Mouse (Mus musculus): ENCODE measurements around the gene Pld3. TPM values are rescaled to one million over a fixed set of nuclear protein-coding genes. Genes with fewer than 3 reads are reported as not detected.
A peak's percentile ranks its signal among the peaks of the same experiment; 100 is the strongest.

The Pld3 gene
- polyA plus RNA-seq, 2 experiments, result 114 to 147 TPM

- DNase-seq (ENCODE audit: low spot score) (peak; percentile 81), ATAC-seq (ENCODE audit: low FRiP score, low read depth) (peak; percentile 42)
- WGBS, result 2% methylated on average over 26 of the region's 33 CpGs
- H3K27ac ChIP-seq (replicated peaks; ENCODE audit: low read depth, low read length), result peak overlapping the region; percentile 85
- H3K27me3 ChIP-seq (ENCODE audit: control insufficient read depth, insufficient read depth, low read length), result no peaks in the 10 kb centered on the region
- peaks cover 11% of the 10 kb centered on the region for H3K36me3 ChIP-seq (ENCODE audit: control insufficient read depth, insufficient read depth, low read length)
- TF ChIP-seq POLR2A (IDR thresholded peaks at IDR 0.05; ENCODE audit: borderline replicate concordance, extremely low read depth, insufficient read depth, insufficient read length), result no peak
- H3K4me3 ChIP-seq (replicated peaks; ENCODE audit: low read length), result peak overlapping the region; percentile 36
- H3K4me1 ChIP-seq (ENCODE audit: control insufficient read depth, insufficient read depth, low read length), result peaks cover 22% of the 10 kb centered on the region
- H3K9ac ChIP-seq (ENCODE audit: low read depth, low read length, severe bottlenecking), result peak overlapping the region; percentile 51; the same call in 1 of the 2 replicates
- H3K4me2 ChIP-seq (replicated peaks; ENCODE audit: low read depth, low read length, severe bottlenecking), result peak overlapping the region; percentile 57
- no peaks in the 10 kb centered on the region for H3K9me3 ChIP-seq (ENCODE audit: control insufficient read depth, low read length)
Measured at GRCm38 (mm10) chr7:27490543-27491329, 62.3 kb downstream of the Pld3 start.

GRCm38 (mm10) chr7:27490227-27490542 lies 62.8 kb downstream of the Pld3 start:
- Histone ChIP-seq H3K9ac (ENCODE audit: low read depth, low read length, severe bottlenecking) (peak overlapping the region; percentile 51; the same call in 1 of the 2 replicates), H3K4me1 (ENCODE audit: control insufficient read depth, insufficient read depth, low read length) (peaks cover 22% of the 10 kb centered on the region), H3K4me3 (replicated peaks; ENCODE audit: low read length) (peak overlapping the region; percentile 36), H3K27ac (replicated peaks; ENCODE audit: low read depth, low read length) (peak overlapping the region; percentile 85), H3K36me3 (ENCODE audit: control insufficient read depth, insufficient read depth, low read length) (peaks cover 11% of the 10 kb centered on the region), H3K4me2 (replicated peaks; ENCODE audit: low read depth, low read length, severe bottlenecking) (peak overlapping the region; percentile 57), H3K9me3 (ENCODE audit: control insufficient read depth, low read length) (no peaks in the 10 kb centered on the region), H3K27me3 (ENCODE audit: control insufficient read depth, insufficient read depth, low read length) (no peaks in the 10 kb centered on the region)
- WGBS, result 23% methylated on average over 4 of the region's 4 CpGs
- no peak for TF ChIP-seq POLR2A (IDR thresholded peaks at IDR 0.05; ENCODE audit: borderline replicate concordance, extremely low read depth, insufficient read depth, insufficient read length)
- ATAC-seq (ENCODE audit: low FRiP score, low read depth) (no peak), DNase-seq (ENCODE audit: low spot score) (no peak)

GRCm38 (mm10) chr7:27489270-27489869 lies 63.6 kb downstream of the Pld3 start:
- Histone ChIP-seq H3K4me1 (ENCODE audit: control insufficient read depth, insufficient read depth, low read length) (peaks cover 22% of the 10 kb centered on the region), H3K27ac (replicated peaks; ENCODE audit: low read depth, low read length) (no peak overlapping the region), H3K9ac (ENCODE audit: low read depth, low read length, severe bottlenecking) (no peak overlapping the region), H3K9me3 (ENCODE audit: control insufficient read depth, low read length) (no peaks in the 10 kb centered on the region), H3K4me3 (replicated peaks; ENCODE audit: low read length) (no peak overlapping the region), H3K4me2 (replicated peaks; ENCODE audit: low read depth, low read length, severe bottlenecking) (no peak overlapping the region), H3K27me3 (ENCODE audit: control insufficient read depth, insufficient read depth, low read length) (no peaks in the 10 kb centered on the region), H3K36me3 (ENCODE audit: control insufficient read depth, insufficient read depth, low read length) (peaks cover 11% of the 10 kb centered on the region)
- no peak for TF ChIP-seq POLR2A (IDR thresholded peaks at IDR 0.05; ENCODE audit: borderline replicate concordance, extremely low read depth, insufficient read depth, insufficient read length)
- ATAC-seq (ENCODE audit: low FRiP score, low read depth) (no peak), DNase-seq (ENCODE audit: low spot score) (no peak)
- 90% methylated on average over 23 of the region's 25 CpGs for WGBS

- H3K4me1 ChIP-seq (ENCODE audit: control insufficient read depth, insufficient read depth, low read length), result peaks cover 22% of the 10 kb centered on the region
- peak overlapping the region; percentile 88 for H3K4me2 ChIP-seq (replicated peaks; ENCODE audit: low read depth, low read length, severe bottlenecking)
- no peak for TF ChIP-seq POLR2A (IDR thresholded peaks at IDR 0.05; ENCODE audit: borderline replicate concordance, extremely low read depth, insufficient read depth, insufficient read length)
- H3K9me3 ChIP-seq (ENCODE audit: control insufficient read depth, low read length), result no peaks in the 10 kb centered on the region
- WGBS, result 1% methylated on average over 13 of the region's 13 CpGs
- peak; percentile 31 for DNase-seq (ENCODE audit: low spot score)
- ATAC-seq (ENCODE audit: low FRiP score, low read depth), result no peak
- H3K27ac ChIP-seq (replicated peaks; ENCODE audit: low read depth, low read length), result peak overlapping the region; percentile 97
- H3K27me3 ChIP-seq (ENCODE audit: control insufficient read depth, insufficient read depth, low read length), result no peaks in the 10 kb centered on the region
- H3K4me3 ChIP-seq (replicated peaks; ENCODE audit: low read length), result peak overlapping the region; percentile 83
- H3K9ac ChIP-seq (ENCODE audit: low read depth, low read length, severe bottlenecking), result peak overlapping the region; percentile 87
- peaks cover 11% of the 10 kb centered on the region for H3K36me3 ChIP-seq (ENCODE audit: control insufficient read depth, insufficient read depth, low read length)
Measured at GRCm38 (mm10) chr7:27487740-27488268, 65.2 kb downstream of the Pld3 start.

GRCm38 (mm10) chr7:27486770-27487697 lies 66.0 kb downstream of the Pld3 start, which contains the start of gene Sertad1:
Sertad1 (plus strand) TSS chr7:27486910.
- H3K4me3 ChIP-seq (replicated peaks; ENCODE audit: low read length), result peak within 1 kb of the TSS; percentile 83
- no peaks in the 10 kb centered on the region for H3K27me3 ChIP-seq (ENCODE audit: control insufficient read depth, insufficient read depth, low read length)
- peak; percentile 100 for DNase-seq (ENCODE audit: low spot score)
- TF ChIP-seq POLR2A (IDR thresholded peaks at IDR 0.05; ENCODE audit: borderline replicate concordance, extremely low read depth, insufficient read depth, insufficient read length), result peak; percentile 98; the same call in 1 of the 2 replicates
- peaks cover 11% of the 10 kb centered on the region for H3K36me3 ChIP-seq (ENCODE audit: control insufficient read depth, insufficient read depth, low read length)
- peak; percentile 96 for ATAC-seq (ENCODE audit: low FRiP score, low read depth)
- peaks cover 23% of the 10 kb centered on the region for H3K4me1 ChIP-seq (ENCODE audit: control insufficient read depth, insufficient read depth, low read length)
- WGBS, result under 1% methylated on average over 46 of the region's 80 CpGs
- H3K27ac ChIP-seq (replicated peaks; ENCODE audit: low read depth, low read length), result peak within 1 kb of the TSS; percentile 97
- peak within 1 kb of the TSS; percentile 88 for H3K4me2 ChIP-seq (replicated peaks; ENCODE audit: low read depth, low read length, severe bottlenecking)
- peak within 1 kb of the TSS; percentile 87 for H3K9ac ChIP-seq (ENCODE audit: low read depth, low read length, severe bottlenecking)
- no peaks in the 10 kb centered on the region for H3K9me3 ChIP-seq (ENCODE audit: control insufficient read depth, low read length)
